Mouse (Mus musculus) heart, postnatal 36 days (tissue): ENCODE results near the gene Dusp14. TPM values are rescaled to one million over a fixed set of nuclear protein-coding genes. Genes with fewer than 3 reads are reported as not detected.

Experiments used
- DNase-seq, 2 experiments: peaks; one replicate each; pipeline ENCODE4 v3.0.0; 2021 to 2022
- intact Hi-C: fragments of 180-260 bp; cut with DNase I; formaldehyde crosslinking; loops from one replicate; pipeline ENCODE4 v1.15.1; 2025
- total RNA-seq, 2 experiments: library from RNA; stranded (reverse); gene quantifications; 2 replicates each; pipeline ENCODE4 v1.2.3; 2021

Gene Dusp14
- under 1 TPM; 0.50 to 0.73 TPM for total RNA-seq

DNA sequence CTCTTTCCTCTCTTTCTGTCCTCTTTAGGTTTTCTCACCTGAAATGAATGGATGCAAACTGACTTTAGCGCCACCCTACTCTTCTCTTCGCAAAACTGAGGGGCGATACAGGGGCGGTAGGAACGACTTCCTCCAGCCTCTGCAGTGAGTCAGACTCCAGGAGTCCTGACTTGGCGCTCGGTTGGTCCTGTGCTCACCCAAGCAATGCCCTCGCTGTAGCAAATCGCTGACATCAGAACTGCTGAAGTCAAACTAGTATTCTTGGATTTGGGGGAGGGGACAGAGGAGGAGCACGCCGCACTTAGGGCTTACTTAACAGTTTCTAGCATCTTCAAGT lies at the start of gene Dusp14:
Dusp14 (minus strand) TSS at position 228 of the 337 bp plus-strand sequence.
- intact Hi-C loops, result loop anchor here (2.0 kb wide), 1 partner anchor 60 kb away; the partner anchor contains the start of genes Acaca and Tada2a
- no peak for DNase-seq

DNA sequence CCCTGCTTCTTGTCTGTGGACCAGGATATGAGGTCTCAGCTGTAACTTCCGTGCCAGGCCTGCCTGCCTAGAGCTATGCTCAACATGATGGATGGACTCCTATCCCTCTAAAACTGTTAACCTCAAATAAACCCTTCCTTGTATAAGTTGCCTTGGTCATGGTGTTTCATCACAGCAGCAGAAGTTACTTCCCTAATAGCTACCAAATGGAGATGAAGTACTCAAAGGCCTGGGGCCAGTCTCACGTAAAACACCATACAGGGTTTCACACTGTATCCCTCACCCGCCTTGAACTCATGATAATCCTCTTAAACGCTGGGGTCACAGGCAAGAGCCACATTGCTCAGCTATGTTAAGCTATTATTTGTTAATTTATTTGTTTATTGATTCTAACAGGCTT lies 48.4 kb upstream of the Dusp14 start:
- no peak for DNase-seq
- intact Hi-C loops, result no loop called here

DNA sequence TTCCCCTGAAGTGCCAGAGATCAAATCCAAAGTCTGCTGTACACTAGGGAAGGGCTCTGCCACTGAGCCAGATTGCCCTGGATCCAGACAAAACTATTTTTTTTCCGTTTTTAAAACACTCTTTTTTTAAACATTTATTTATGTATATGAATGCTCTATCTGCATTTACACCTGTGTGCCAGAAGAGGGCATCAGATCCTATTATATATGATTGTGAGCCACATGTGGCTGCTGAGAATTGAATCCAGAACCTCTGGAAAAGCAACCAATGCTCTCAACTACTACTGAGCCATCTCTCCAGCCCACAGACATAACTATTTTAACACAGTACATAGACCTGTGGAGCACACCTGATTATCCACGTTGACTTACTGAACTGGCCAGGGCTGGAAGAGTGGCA lies 47.2 kb upstream of the Dusp14 start:
- DNase-seq, result no peak
- intact Hi-C loops, result no loop called here

DNA sequence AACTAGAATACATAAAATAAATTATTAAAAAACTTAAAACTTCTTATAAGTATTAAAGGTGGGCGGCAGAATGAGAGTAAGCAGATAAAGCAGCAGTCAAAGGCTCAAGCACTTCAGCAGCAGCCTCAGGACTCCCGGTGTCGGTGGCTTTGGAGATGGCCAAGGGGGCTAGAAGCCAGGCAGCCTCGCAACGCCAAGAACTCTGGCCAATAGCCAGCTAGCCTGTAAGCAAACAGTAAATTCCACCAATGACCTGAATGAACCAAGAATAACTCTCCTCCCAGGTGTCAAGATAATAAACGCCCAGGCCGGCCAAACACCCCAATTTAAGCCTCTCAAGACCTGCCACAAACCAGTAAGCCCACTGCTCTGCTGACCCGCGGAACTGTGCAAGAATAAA lies 46.6 kb upstream of the Dusp14 start:
- peak; percentile 33 to 35 for DNase-seq
- intact Hi-C loops, result no loop called here

DNA sequence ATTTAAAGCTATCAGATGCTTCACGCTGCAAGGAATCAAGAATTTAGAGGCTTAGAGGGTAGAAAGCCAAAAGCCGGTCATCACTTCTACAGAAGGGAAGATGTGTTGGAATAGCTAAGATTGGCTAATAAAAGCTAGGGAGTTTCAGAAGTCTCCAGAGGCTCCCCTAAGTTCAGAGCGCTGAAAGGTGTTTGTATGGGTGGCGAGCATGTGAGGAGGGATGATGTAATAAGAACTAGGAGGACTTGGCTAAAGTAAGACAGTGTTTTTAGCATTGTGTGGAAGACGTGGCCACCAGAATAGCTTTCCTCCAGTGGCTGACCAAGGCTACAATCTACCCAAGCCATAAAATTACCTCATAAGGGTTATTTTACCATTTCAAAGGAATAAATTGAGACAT lies 44.6 kb upstream of the Dusp14 start:
- intact Hi-C loops, result no loop called here
- no peak for DNase-seq

DNA sequence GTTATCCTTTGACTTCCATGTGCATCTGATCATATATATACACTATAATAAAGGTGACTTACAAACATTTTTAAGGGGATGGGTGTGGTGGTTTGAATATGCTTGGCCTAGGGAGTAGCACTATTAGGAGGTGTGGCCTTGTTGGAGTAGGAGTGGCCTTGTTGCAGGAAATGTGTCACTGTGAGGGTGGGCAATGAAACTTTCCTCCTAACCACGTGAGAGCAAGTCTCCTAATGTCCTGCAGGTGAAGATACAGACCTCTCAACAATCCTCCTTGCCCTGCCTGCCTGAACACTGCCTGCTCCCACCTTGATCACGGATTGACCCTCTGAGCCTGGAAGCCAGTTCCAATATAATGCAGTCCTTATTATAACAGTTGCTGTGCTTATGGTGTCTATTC lies 38.1 kb upstream of the Dusp14 start:
- intact Hi-C loops, result no loop called here
- no peak for DNase-seq

DNA sequence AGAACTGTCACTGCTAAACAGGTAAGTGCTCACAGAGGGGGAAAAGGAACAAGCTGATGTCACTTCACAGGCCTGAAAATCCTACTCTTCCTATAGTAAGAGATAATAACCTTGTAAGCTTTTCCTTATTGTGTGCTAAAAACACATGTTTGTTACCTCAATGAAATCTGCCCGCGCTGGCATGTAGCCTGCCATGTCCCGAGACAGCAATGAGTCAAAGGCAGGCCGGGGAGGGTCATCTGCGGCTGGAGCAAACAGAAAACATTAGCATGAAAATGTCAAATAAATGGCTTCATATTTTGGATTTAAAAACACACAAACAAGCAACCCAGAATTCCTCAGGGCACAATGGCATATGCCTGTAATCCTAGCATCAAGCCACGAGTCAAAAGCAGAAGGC lies 35.0 kb upstream of the Dusp14 start:
- DNase-seq, result no peak
- intact Hi-C loops, result no loop called here

DNA sequence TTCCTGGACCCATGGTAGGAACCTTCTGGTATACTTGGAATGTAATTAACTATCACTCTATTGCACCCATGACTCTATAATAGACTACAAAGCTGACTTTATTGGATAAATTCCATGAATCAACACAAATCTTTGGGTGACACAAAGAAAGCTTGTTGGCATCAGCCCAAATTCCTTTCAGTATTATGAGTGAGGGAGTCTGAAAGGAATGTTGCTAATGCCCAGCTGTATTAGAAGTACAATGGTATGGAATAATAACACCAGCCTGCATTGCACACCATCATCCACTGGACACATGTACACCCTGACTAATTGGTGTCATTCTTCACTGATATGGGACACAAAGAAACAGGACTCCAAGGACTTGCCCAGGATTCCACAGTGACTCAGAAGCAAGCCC lies 32.1 kb upstream of the Dusp14 start:
- intact Hi-C loops, result no loop called here
- DNase-seq, result no peak

DNA sequence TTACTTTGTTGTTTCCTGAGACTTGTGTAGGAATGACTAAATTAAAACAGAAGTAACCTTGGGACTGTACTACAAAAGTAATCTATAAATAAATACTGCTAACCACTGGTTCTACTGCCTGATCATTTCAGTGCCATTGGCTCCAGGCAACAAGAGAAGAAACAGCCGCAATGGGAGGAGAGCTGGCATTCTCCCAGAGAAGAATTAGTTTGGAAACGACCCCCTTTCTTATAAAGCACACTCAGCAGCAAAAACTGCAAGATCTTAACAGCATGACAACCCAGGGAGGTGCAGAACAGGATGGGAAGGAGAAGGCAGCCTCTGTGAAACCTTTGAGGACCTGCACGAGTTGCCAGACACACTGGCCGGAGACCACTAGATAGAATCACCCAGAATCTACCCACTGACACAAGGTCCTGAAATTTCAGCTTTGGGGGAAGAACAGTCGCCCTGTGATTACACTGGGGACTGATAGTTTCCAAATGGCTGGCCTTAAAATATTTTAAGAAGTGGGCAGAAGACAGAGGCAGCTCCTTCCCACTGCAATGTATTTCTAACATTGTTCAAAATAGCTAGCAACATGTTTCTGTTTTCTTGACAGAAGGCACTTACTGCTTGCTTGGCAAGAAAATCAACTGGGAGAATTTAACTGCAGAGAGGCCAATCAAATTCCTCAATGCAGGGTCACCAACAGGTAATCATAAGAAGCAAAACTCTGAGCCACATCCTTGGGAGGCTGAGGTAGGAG lies 28.4 kb upstream of the Dusp14 start:
- DNase-seq, result no peak
- intact Hi-C loops, result no loop called here

DNA sequence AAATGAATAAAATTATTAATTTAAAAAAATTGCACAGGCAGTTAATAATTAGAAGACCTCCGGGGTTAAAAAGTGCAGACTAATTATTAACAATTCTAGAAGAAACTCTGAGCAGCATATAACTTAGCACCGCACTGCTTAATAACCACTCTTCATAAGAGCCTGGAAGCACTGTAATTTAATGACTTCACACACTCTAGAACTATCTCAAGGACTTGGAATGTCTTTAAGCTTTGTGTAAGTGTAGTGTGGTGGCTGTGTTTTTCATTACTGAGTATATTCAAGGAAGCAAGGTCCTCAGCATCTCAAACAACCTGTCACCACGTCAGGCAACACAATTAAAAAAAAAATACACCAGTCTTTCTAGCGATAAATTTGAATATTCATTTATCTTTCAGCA lies 26.0 kb upstream of the Dusp14 start:
- DNase-seq, result no peak
- intact Hi-C loops, result no loop called here

DNA sequence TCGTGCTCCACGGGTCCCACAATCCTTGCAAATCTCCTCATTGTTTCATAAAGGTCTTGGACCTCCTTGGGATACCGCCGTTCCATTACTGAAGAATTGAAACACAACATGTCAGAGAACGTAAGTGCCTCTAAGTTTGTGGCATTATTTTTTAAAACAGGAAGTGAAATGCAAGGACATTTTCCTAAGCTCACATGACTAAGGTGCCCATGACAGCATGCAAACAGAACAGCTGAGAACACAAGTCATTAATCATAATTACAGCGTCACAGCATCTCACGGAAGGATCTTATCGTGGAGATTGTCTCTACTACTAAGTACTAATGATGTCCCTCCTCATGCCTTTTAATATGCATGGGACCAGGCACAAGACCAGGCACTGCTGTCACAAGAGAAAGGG lies 21.5 kb upstream of the Dusp14 start:
- intact Hi-C loops, result no loop called here

DNA sequence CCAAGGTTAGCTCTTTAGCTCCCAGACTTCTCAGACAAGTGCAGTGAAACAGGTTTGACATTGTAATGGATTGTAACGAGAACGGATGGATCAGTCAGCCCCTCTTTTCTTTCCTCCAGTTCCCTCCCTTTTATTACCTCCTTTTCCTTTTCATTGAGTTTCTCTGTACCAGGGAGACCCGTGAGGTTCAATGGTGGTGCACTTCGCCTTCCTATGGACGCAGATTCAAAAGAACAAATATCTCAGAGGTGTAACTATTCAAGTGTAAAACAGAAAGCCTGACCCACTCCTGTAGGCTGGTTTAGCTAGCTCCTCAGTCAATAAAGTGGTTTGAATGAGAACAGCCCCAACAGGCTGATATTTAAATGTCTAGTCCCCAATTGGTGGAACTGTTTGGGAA lies 12.8 kb upstream of the Dusp14 start:
- intact Hi-C loops, result no loop called here

More for the DNA sequence above, 21.5 kb upstream of the Dusp14 start:
- DNase-seq, result no peak

DNA sequence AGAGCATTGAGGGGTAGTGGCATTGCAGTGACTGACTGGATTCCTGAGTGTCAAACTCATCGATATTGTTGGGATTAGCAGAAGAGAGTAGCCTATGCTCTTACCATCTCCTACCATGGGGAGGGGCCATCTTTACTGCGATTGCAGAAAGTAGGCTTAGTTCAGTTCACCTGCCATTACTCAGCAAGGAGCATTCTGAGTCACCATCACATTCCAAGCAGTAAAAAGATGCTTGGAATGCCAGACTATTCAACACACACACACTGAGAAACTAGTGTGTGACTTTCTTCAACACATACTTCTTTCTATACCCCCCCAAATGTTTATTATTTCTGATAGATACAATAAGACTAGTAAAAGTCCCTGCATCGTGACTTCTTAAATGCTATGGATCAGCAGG lies 11.3 kb upstream of the Dusp14 start:
- intact Hi-C loops, result no loop called here
- DNase-seq, result no peak

More for the DNA sequence above, 12.8 kb upstream of the Dusp14 start:
- no peak for DNase-seq

DNA sequence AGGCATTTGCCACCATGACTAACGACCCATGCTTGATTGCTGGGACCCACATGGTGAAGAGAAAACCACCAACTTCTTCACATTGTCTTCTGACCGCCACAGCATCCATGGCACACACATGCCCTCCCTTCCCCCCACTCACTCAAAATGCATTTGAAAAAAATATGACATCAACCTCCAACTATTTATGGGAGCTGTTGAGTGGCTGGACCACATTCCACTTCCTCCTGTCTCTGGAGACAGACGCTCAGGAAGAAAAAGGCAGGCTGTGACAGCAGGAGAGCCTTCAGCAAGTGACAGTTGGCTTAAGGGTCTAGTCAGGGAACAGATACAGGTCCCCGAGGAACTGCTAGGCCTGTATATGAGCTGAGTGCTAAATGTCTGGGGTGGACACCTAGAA lies 10.8 kb upstream of the Dusp14 start:
- intact Hi-C loops, result no loop called here
- DNase-seq, result no peak

DNA sequence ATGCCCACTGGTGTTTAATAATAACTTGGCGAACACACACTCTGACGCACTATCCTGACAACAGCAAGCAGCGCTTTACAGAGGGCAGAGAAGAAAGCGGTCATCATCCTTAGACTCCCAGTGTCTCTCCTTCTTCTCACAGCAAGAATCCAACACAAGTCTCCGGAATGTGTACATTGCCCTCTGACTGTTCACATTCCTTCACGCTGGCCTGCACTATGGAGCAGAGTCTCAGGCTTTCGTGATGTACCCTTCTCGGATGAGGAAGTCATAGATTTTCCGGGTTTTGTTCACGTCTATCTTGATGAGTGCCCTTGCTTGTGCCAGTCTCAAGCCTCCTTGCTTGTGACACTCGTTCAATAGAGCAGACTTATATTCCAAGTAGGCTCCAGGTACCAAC lies 10.3 kb upstream of the Dusp14 start:
- intact Hi-C loops, result no loop called here
- no peak for DNase-seq

DNA sequence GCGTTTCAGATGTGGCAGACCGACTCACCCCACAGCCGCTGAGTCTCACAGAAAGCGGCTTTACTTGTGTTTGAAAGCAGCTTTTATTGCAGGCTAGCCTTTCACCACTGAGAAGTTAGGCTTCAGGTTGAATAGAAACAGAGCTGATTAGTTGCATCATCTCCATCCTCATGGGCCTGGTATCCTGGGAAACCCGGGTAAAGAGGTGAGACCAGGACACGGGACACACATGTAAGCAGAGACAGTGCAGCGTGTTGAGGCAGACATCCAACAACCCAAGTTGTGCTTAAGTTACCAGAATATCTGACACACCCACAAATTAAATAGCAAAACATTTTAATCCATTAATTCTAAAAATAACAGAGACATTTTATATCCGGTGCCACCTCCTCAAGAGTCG lies 9.5 kb upstream of the Dusp14 start:
- intact Hi-C loops, result no loop called here
- DNase-seq, result no peak

DNA sequence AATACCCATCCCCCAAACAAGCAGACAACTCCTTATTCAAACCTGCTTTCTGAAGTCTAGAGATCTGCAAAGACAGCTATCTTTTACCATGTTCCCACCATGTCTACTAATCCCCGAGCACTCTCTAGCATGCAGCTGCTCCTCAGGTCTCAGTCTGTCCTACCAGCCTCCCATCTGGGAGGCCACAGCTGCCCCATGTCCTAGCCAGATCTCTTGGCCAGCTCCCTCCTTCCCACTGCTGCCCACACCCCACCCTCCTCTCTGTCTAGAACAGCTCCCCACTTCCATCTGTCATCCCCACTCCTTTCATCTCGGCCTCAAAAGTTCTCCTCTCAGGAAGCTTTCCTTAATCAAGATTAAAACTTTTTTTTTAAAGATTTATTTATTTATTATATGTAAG lies 7.9 kb upstream of the Dusp14 start:
- intact Hi-C loops, result no loop called here
- no peak for DNase-seq

DNA sequence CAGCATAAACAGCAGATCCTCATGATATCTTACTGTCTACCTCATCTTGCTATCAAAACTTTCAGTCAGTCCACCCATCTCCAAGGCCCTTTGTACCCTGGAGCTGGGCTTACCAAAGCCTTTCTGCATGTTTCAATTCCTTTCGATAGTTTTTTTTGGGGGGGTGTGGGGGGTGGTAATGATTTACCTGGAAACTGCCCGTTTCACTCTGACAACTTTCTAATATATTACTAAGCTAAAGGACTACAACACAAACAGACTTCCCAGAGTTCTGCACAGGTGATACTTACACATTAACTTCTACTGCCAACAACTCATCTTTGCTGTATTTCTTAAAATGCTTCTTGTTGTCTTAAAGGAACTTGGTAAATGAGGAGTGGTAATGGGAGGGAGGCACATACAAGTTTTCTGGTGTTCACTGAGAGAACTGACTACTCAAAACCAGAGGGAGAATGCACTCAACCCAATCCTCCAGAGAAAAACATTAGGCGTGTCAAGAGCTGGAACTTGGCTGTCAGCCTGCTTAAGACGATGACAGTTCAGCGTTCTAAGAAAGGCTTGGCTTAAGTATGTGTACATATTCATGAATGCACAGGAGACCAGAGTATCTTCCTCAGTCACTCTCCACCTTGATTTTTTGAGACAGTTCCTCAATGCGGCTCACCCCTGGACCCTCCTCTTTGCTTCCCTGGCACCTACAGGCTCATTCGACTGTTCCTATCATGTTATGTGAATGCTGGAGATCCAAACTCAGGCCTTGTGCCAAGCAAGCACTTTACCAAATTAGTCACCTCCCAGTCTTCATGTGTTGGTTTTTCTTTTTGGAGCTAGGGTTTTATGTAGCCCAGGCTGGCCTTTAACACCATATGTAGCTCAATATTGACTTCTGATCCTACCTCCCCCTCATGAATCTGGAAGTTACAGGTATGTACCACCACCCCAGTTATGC lies 5.0 kb upstream of the Dusp14 start:
- peak in 1 of 2 experiments; percentile 21 for DNase-seq
- intact Hi-C loops, result no loop called here

DNA sequence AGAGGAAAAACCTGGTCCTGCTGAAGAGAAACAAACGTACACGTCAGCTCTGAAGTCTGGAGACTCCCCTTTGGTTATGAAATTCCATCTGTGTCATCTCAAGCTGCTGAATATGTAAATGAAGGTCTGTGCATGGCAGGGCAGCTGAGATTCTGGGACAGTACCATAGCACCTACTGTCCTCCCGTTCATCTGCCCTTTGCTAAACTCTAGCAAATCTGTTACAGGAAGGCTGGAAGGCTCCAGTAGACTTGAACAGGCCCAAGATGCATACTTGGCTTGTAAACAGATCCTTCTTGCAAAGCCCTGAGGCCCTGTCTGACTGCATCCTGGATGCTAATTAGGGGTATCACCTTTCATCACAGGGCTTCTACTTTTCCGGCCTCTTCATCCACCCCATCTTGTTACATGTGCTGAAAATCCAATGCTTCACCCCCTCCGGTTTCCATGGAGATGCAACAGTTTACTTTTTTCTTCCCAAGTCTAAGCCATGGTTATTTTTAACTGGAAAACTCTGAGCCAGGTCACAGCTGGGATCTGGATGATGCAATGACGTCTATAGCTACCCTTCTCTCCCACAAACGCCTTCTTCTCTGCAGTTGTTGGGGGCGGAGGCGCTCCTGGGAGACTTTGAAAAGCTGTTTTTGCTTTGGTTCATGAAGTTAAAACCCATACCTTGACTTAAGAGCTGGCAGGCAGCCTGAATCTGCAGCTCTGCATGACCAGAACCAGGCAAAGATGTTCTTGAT lies 4.0 kb upstream of the Dusp14 start:
- intact Hi-C loops, result no loop called here
- peak in 1 of 2 experiments; percentile 22 for DNase-seq

DNA sequence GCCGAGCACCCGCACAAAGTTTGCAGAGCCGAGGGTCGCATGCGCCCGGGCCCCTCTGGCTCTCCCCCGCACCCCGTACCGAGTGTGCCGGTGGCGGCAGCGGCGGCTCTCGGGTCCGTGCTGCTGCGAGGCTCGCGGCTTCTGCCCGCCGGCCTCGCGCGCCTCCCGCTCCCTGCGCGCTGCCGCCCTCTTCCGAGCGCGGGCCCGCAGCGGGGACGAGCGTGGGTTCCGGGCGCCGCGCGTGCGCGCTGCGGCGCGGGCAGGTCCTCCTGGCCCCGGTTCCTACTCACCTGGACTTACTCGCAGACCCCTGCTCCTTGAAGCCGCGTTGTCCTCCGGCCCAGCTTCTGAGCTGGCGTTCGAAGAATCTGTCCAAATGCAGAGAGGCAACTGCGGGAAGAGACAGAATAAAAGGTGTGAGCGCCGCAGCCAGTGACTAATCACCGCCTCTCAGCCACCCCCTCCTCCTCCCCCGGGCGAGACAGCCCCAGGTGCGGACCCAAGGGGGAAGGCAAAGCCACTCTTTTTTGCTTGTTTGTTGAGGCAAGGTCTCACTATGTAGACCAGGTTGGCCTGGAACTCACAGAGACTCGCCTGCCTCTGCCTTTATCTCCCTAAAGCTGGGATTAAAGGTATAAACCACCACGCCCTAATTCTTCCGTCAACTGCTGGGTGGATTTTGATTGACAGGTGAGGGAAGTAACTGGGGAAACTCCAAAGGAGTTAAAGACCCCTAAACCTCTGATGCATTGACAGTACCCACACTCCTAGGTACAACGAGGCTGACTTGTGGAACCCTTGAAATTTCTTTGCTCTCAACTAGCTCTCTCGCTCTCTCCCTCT lies 649 bp downstream of the Dusp14 start:
- intact Hi-C loops, result loop anchor here (2.0 kb wide), 1 partner anchor 60 kb away; the partner anchor contains the start of genes Acaca and Tada2a
- peak; percentile 49 to 60 for DNase-seq
